Mouse (Mus musculus) C2C12 (cell line): ENCODE data around the gene Fcamr. TPM values are rescaled to one million over a fixed set of nuclear protein-coding genes. Genes with fewer than 3 reads are reported as not detected.

Experiments used
- H3K27me3 ChIP-seq: one replicate; pipeline ENCODE4 v1.6.1; 2011; ENCODE audit not compliant: control insufficient read depth, insufficient read depth, insufficient read length
- H3K36me3 ChIP-seq: one replicate; pipeline ENCODE4 v1.6.1; 2011; ENCODE audit not compliant: control insufficient read depth, insufficient read depth
- H3K4me3 ChIP-seq: one replicate; pipeline ENCODE4 v1.5.1; 2011; ENCODE audit warnings: mild to moderate bottlenecking, control low read depth; ENCODE audit not compliant: poor library complexity, insufficient read depth, severe bottlenecking
- H3K79me2 ChIP-seq: one replicate; pipeline ENCODE4 v1.6.1; 2011; ENCODE audit not compliant: control insufficient read depth, insufficient read depth
- H3K79me3 ChIP-seq: one replicate; pipeline ENCODE4 v1.6.1; 2011; ENCODE audit warnings: low read depth, control low read depth
- H3ac ChIP-seq: one replicate; pipeline ENCODE3; 2011; ENCODE audit warnings: low read depth; ENCODE audit not compliant: control insufficient read depth, insufficient read length
- CEBPB ChIP-seq: IDR thresholded peaks from one replicate; pipeline ENCODE4 v1.6.1; 2011; ENCODE audit warnings: low read depth, mild to moderate bottlenecking, control low read depth, moderate library complexity
- CTCF ChIP-seq: IDR thresholded peaks from one replicate; pipeline ENCODE4 v1.5.1; 2011; ENCODE audit not compliant: control insufficient read depth, insufficient read depth, insufficient read length
- FOSL1 ChIP-seq: IDR thresholded peaks from one replicate; pipeline ENCODE4 v1.8.0; 2011; ENCODE audit warnings: mild to moderate bottlenecking, low read length; ENCODE audit not compliant: poor library complexity, insufficient read depth, severe bottlenecking
- MAX ChIP-seq: IDR thresholded peaks from one replicate; pipeline ENCODE4 v1.6.1; 2011; ENCODE audit warnings: mild to moderate bottlenecking, control low read depth
- MYOD1 ChIP-seq: IDR thresholded peaks from one replicate; pipeline ENCODE4 v1.6.1; 2011; ENCODE audit warnings: low read depth; ENCODE audit not compliant: control insufficient read depth, insufficient read length
- MYOG ChIP-seq: IDR thresholded peaks from one replicate; pipeline ENCODE4 v1.6.1; 2011; ENCODE audit not compliant: control insufficient read depth, insufficient read length; ENCODE audit errors: extremely low read depth
- USF1 ChIP-seq: IDR thresholded peaks from one replicate; pipeline ENCODE4 v1.6.1; 2011; ENCODE audit warnings: low read depth, mild to moderate bottlenecking, control low read depth, moderate library complexity
- polyA plus RNA-seq: library from polyadenylated mRNA; unstranded; fragments of >200 nt; fragmentation: generic; extraction: Trizol; gene quantifications from one replicate; pipeline ENCODE4 v1.2.1, GENCODE M21; 2012; ENCODE audit warnings: missing spikeins

The Fcamr gene
- polyA plus RNA-seq, 1 experiment: not detected

DNA sequence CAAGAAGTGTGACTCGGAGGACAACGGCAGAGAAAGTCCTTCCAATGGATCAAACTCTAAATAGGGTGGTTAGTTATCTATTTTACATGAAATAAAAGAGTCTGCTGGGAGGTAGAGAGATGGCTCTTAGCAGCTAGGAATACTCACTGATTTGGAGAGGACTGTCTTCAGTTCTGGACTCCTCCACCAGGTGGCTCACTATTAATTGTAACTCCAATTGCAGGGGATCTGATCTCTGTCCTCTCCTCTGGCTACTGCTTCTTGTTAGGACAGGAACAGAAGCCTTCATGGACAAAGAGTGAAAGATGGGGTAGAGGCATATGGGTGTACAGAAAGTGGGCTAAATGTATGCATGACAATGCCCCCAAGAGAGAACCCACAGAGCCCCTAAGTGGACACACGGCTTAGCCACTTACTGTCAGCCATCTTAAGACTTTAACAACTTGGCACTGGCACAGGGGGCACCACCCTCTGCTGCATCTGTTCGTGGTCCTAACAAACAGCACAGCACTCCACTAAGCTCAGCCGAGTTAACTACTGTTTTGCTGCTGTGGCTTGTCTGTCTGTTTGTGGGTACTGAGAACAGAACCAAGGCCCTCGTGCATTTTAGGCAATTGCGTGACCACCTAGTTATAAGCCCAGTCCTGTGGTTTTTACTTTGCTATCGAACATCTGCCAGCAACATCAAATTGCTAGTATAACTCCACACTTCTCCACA, 3.6 kb upstream of the Fcamr start:
- Histone ChIP-seq H3K79me3 (no peaks in the 10 kb centered on the region), H3K36me3 (no peaks in the 10 kb centered on the region), H3K27me3 (peaks cover 12% of the 10 kb centered on the region), H3K79me2 (no peaks in the 10 kb centered on the region), H3K4me3 (no peak overlapping the region), H3ac (no peak overlapping the region)
- TF ChIP-seq USF1 (no peak), MAX (no peak), FOSL1 (no peak), CTCF (no peak), CEBPB (no peak), MYOD1 (no peak), MYOG (no peak)

DNA sequence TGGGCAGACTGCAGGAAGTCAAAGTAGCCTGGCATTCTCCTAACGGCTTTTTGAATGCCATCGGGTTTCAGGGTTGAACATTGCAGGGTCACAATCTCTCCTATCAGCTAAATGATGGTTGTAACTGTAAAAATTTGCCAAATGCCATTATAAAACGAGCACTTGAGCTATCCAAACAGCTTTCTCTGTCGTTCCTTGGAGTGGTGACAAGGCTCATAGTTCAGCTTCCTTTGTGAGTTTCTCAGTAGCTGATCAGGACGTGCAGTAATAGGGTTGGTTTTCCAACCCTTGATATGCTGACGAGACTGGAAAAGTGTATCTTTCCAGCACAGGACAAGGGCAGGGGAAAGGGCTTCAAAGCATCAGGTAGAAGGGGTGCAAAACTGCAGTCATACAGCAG, 2.7 kb upstream of the Fcamr start:
- H3ac ChIP-seq: no peak overlapping the region
- H3K79me2 ChIP-seq: no peaks in the 10 kb centered on the region
- H3K79me3 ChIP-seq: no peaks in the 10 kb centered on the region
- TF ChIP-seq MAX (no peak), CEBPB (no peak), MYOG (no peak), CTCF (no peak), USF1 (no peak), FOSL1 (no peak), MYOD1 (no peak)
- H3K4me3 ChIP-seq: no peak overlapping the region
- H3K27me3 ChIP-seq: peaks cover 20% of the 10 kb centered on the region
- no peaks in the 10 kb centered on the region for H3K36me3 ChIP-seq

GRCm38 (mm10) chr1:130798551-130798950, 2.2 kb upstream of the Fcamr start:
- Histone ChIP-seq H3ac (no peak overlapping the region), H3K4me3 (no peak overlapping the region), H3K27me3 (peaks cover 25% of the 10 kb centered on the region), H3K79me3 (no peaks in the 10 kb centered on the region), H3K79me2 (no peaks in the 10 kb centered on the region), H3K36me3 (no peaks in the 10 kb centered on the region)
- no peak for TF ChIP-seq FOSL1
- no peak for TF ChIP-seq CTCF
- no peak for TF ChIP-seq MAX
- no peak for TF ChIP-seq MYOG
- no peak for TF ChIP-seq CEBPB
- TF ChIP-seq MYOD1: no peak
- TF ChIP-seq USF1: no peak

GRCm38 (mm10) chr1:130799399-130799798, 1.3 kb upstream of the Fcamr start:
- Histone ChIP-seq H3ac (no peak overlapping the region), H3K36me3 (no peaks in the 10 kb centered on the region), H3K27me3 (peaks cover 25% of the 10 kb centered on the region), H3K79me3 (no peaks in the 10 kb centered on the region), H3K4me3 (no peak overlapping the region), H3K79me2 (no peaks in the 10 kb centered on the region)
- TF ChIP-seq MYOD1 (no peak), MYOG (no peak), CEBPB (no peak), CTCF (no peak), USF1 (no peak), MAX (no peak), FOSL1 (no peak)

- no peak overlapping the region for H3K4me3 ChIP-seq
- no peaks in the 10 kb centered on the region for H3K79me2 ChIP-seq
- H3ac ChIP-seq: no peak overlapping the region
- no peaks in the 10 kb centered on the region for H3K36me3 ChIP-seq
- TF ChIP-seq CEBPB (no peak), MYOD1 (no peak), MYOG (no peak), CTCF (no peak), MAX (no peak), USF1 (no peak), FOSL1 (no peak)
- H3K27me3 ChIP-seq: peaks cover 32% of the 10 kb centered on the region
- H3K79me3 ChIP-seq: no peaks in the 10 kb centered on the region
Observed at GRCm38 (mm10) chr1:130801511-130801910, 809 bp downstream of the Fcamr start.

- Histone ChIP-seq H3K79me3 (no peaks in the 10 kb centered on the region), H3K36me3 (no peaks in the 10 kb centered on the region), H3K27me3 (peaks cover 32% of the 10 kb centered on the region), H3K4me3 (no peak overlapping the region), H3ac (no peak overlapping the region), H3K79me2 (no peaks in the 10 kb centered on the region)
- TF ChIP-seq CEBPB (no peak), MAX (no peak)
Observed at GRCm38 (mm10) chr1:130802976-130803375, 2.3 kb downstream of the Fcamr start.
